8 mouse cellular contexts compared by ENCODE assay signal in genomic region chr11:98789219-98789807, GRCm38 (mm10). TPM values are rescaled to one million over a fixed set of nuclear protein-coding genes. Genes with fewer than 3 reads are reported as not detected.
DNase-seq lines count a peak whose midpoint lies in the region; ATAC-seq and TF ChIP-seq lines count a peak whose summit lies in the region.

No protein-coding gene starts in this region.

- no peaks in the 10 kb centered on the region for H3K9me3 ChIP-seq in heart, embryonic 14.5 days (ENCODE audit: control insufficient read depth, low read length)
- H3K9me3 ChIP-seq in MEL (replicated peaks; ENCODE audit: insufficient read depth, low read length) = no peaks in the 10 kb centered on the region
- H3K9me3 ChIP-seq in forebrain, embryonic 15.5 days = no peaks in the 10 kb centered on the region
- H3K9me3 ChIP-seq in liver, embryonic 11.5 days (ENCODE audit: control insufficient read depth, low read length) = no peaks in the 10 kb centered on the region
- H3K9me3 ChIP-seq in stomach, embryonic 14.5 days (ENCODE audit: control insufficient read depth, low read depth, low read length) = no peaks in the 10 kb centered on the region

- intact Hi-C loops in heart, postnatal 10 days (cut with DNase I) = no loop called here

- peak overlapping the region; percentile 50 to 66 for H3K4me3 ChIP-seq in heart, embryonic 14.5 days (ENCODE audit: control insufficient read depth in 1 of 2, insufficient read depth in 1 of 2, low read depth in 1 of 2, low read length in 2 of 2)
- H3K4me3 ChIP-seq in MEL (ENCODE audit: control insufficient read depth in 1 of 2, insufficient read depth in 1 of 2, low read depth in 2 of 2, low read length in 2 of 2) = peak overlapping the region; percentile 39 to 70
- H3K4me3 ChIP-seq in forebrain, embryonic 15.5 days = peak overlapping the region; percentile 49
- peak overlapping the region; percentile 63 for H3K4me3 ChIP-seq in liver, embryonic 11.5 days (ENCODE audit: low read depth, low read length)
- peak overlapping the region; percentile 42 for H3K4me3 ChIP-seq in stomach, embryonic 14.5 days (ENCODE audit: low read depth, low read length)

- H3K4me1 ChIP-seq in heart, embryonic 14.5 days (ENCODE audit: control insufficient read depth in 2 of 2, insufficient read depth in 2 of 2, low read length in 2 of 2) = peaks cover 28 to 42% of the 10 kb centered on the region in 2 experiments
- H3K4me1 ChIP-seq in MEL (ENCODE audit: control insufficient read depth in 1 of 2, insufficient read depth in 2 of 2, low read length in 2 of 2) = peaks cover 18 to 51% of the 10 kb centered on the region in 2 experiments
- peaks cover 57% of the 10 kb centered on the region for H3K4me1 ChIP-seq in forebrain, embryonic 15.5 days
- peaks cover 50% of the 10 kb centered on the region for H3K4me1 ChIP-seq in liver, embryonic 11.5 days (replicated peaks; ENCODE audit: control insufficient read depth, insufficient read depth, low read length)
- H3K4me1 ChIP-seq in stomach, embryonic 14.5 days (ENCODE audit: control insufficient read depth, insufficient read depth, low read length) = peaks cover 42% of the 10 kb centered on the region

- no peak for DNase-seq in heart, postnatal 10 days
- DNase-seq in MEL (ENCODE audit: low read depth, low spot score) = no peak
- DNase-seq in liver, embryonic 11.5 days (ENCODE audit: low spot score) = no peak
- no peak for DNase-seq in adrenal gland, postnatal 4 days (ENCODE audit: low spot score in 2 of 2)
- DNase-seq in embryo, embryonic 10.5 days (ENCODE audit: low spot score) = no peak

- peaks cover 6% of the 10 kb centered on the region for H3K79me2 ChIP-seq in MEL (ENCODE audit: control insufficient read depth, insufficient read depth, low read length, poor library complexity)

- 1% methylated on average over 25 of the region's 25 CpGs for WGBS in heart, embryonic 14.5 days
- WGBS in forebrain, embryonic 15.5 days = 2% methylated on average over 25 of the region's 25 CpGs
- WGBS in liver, embryonic 11.5 days = 2% methylated on average over 25 of the region's 25 CpGs
- under 1% methylated on average over 25 of the region's 25 CpGs for WGBS in stomach, embryonic 14.5 days

- H3K27ac ChIP-seq in heart, embryonic 14.5 days (replicated peaks in 1 of 2; ENCODE audit: control insufficient read depth in 1 of 2, insufficient read depth in 1 of 2, low read depth in 2 of 2, low read length in 2 of 2) = peak overlapping the region; percentile 83 to 98
- peak overlapping the region; percentile 87 for H3K27ac ChIP-seq in MEL (ENCODE audit: control insufficient read depth, low read depth, low read length)
- H3K27ac ChIP-seq in forebrain, embryonic 15.5 days (replicated peaks) = peak overlapping the region; percentile 52
- peak overlapping the region; percentile 73 for H3K27ac ChIP-seq in liver, embryonic 11.5 days (ENCODE audit: low read depth, low read length)
- H3K27ac ChIP-seq in stomach, embryonic 14.5 days (ENCODE audit: low read length) = peak overlapping the region; percentile 81; the same call in 1 of the 2 replicates

- ATAC-seq in heart, embryonic 14.5 days (ENCODE audit: insufficient number of reproducible peaks, insufficient read depth, low FRiP score, low read depth) = no peak
- ATAC-seq in forebrain, embryonic 15.5 days (replicated peaks) = 0 out of 2 replicates have a peak, but pooled peaks have one; percentile 14
- ATAC-seq in liver, embryonic 11.5 days (replicated peaks; ENCODE audit: low FRiP score) = peak; percentile 30; the same call in 1 of the 2 replicates
- no peak for ATAC-seq in stomach, embryonic 14.5 days (ENCODE audit: insufficient number of reproducible peaks, insufficient read depth, low FRiP score, low read depth)

- TF ChIP-seq POLR2A in MEL (IDR thresholded peaks at IDR 0.05; ENCODE audit: control insufficient read depth in 1 of 2, insufficient read depth in 1 of 2, low read depth in 1 of 2, low read length in 2 of 2, poor library complexity in 1 of 2) = peak in 1 of 2 experiments; percentile 5; a peak in 2 of 4 replicates

- H3K9ac ChIP-seq in heart, embryonic 14.5 days (ENCODE audit: low read length) = peak overlapping the region; percentile 78
- H3K9ac ChIP-seq in MEL (ENCODE audit: control insufficient read depth, low read depth, low read length, poor library complexity, severe bottlenecking) = peak overlapping the region; percentile 95
- peak overlapping the region; percentile 52 for H3K9ac ChIP-seq in forebrain, embryonic 15.5 days (replicated peaks)
- peak overlapping the region; percentile 77 for H3K9ac ChIP-seq in liver, embryonic 11.5 days (ENCODE audit: low read depth, low read length)
- peak overlapping the region; percentile 36 for H3K9ac ChIP-seq in stomach, embryonic 14.5 days (replicated peaks; ENCODE audit: low read depth, low read length)

- peak overlapping the region; percentile 84 for H3K4me2 ChIP-seq in heart, embryonic 14.5 days (ENCODE audit: low read length)
- peak overlapping the region; percentile 94 for H3K4me2 ChIP-seq in forebrain, embryonic 15.5 days (replicated peaks)
- H3K4me2 ChIP-seq in liver, embryonic 11.5 days = peak overlapping the region; percentile 94
- peak overlapping the region; percentile 97 for H3K4me2 ChIP-seq in stomach, embryonic 14.5 days (replicated peaks; ENCODE audit: low read depth, low read length)

- TF ChIP-seq EP300 in MEL (IDR thresholded peaks at IDR 0.05; ENCODE audit: low read depth in 1 of 2, low read length in 2 of 2) = no peak

- no peak for TF ChIP-seq RAD21 in MEL (IDR thresholded peaks at IDR 0.05; ENCODE audit: low read depth, low read length)

- H3K27me3 ChIP-seq in heart, embryonic 14.5 days (ENCODE audit: control insufficient read depth, insufficient read depth, low read length) = no peaks in the 10 kb centered on the region
- H3K27me3 ChIP-seq in MEL (ENCODE audit: control insufficient read depth in 1 of 2, insufficient read depth in 2 of 2, low read length in 2 of 2) = no peaks in the 10 kb centered on the region
- H3K27me3 ChIP-seq in forebrain, embryonic 15.5 days = no peaks in the 10 kb centered on the region
- H3K27me3 ChIP-seq in liver, embryonic 11.5 days (replicated peaks; ENCODE audit: control insufficient read depth, insufficient read depth, low read length) = no peaks in the 10 kb centered on the region
- H3K27me3 ChIP-seq in stomach, embryonic 14.5 days (ENCODE audit: control insufficient read depth, insufficient read depth, low read length) = no peaks in the 10 kb centered on the region

- H3K36me3 ChIP-seq in heart, embryonic 14.5 days (ENCODE audit: control insufficient read depth, insufficient read depth, low read length) = no peaks in the 10 kb centered on the region
- peaks cover 0 to 53% of the 10 kb centered on the region in 2 experiments; a peak in 2 of 4 replicates for H3K36me3 ChIP-seq in MEL (ENCODE audit: control insufficient read depth in 1 of 2, insufficient read depth in 2 of 2, low read length in 2 of 2)
- no peaks in the 10 kb centered on the region for H3K36me3 ChIP-seq in forebrain, embryonic 15.5 days
- no peaks in the 10 kb centered on the region for H3K36me3 ChIP-seq in liver, embryonic 11.5 days (ENCODE audit: control insufficient read depth, insufficient read depth, low read length)
- H3K36me3 ChIP-seq in stomach, embryonic 14.5 days (ENCODE audit: control insufficient read depth, insufficient read depth, low read length) = no peaks in the 10 kb centered on the region

- TF ChIP-seq CTCF in MEL (IDR thresholded peaks at IDR 0.05 in 2 of 3, conservative IDR thresholded peaks at IDR 0.05 in 1 of 3; ENCODE audit: control insufficient read depth in 1 of 3, insufficient read depth in 1 of 3, low read depth in 2 of 3, low read length in 3 of 3, poor library complexity in 1 of 3, severe bottlenecking in 1 of 3) = no peak

RNA-seq across cellular contexts. Expression of gene Msl1, which starts 6.0 kb away (rescaled TPM):
- 13.3 and 15.3 TPM in 2 replicates for polyA plus RNA-seq in heart, embryonic 14.5 days (2014; fragmentation: Nextera tagmentation; extraction: Ambion mirVana)
- 10 to 100 TPM; 70.3 to 83.4 TPM for total RNA-seq in heart, postnatal 10 days (2021)
- 35.0 and 37.1 TPM in 2 replicates for total RNA-seq in MEL (2012; rRNA removed)
- polyA plus RNA-seq in MEL (2012; ENCODE audit: insufficient read depth in 1 of 2, insufficient read length in 2 of 2, low read depth in 1 of 2, low replicate concordance in 2 of 2, missing spikeins in 1 of 2) = 10 to 100 TPM in 1 of 2 experiments, not detected in 1; 49.4 TPM
- polyA plus RNA-seq in forebrain, embryonic 15.5 days (2015; fragmentation: Nextera tagmentation; extraction: Ambion mirVana) = 30.2 and 31.7 TPM in 2 replicates
- 14.8 and 17.7 TPM in 2 replicates for polyA plus RNA-seq in liver, embryonic 11.5 days (2014; fragmentation: Nextera tagmentation; extraction: Ambion mirVana)
- 21.6 and 22.3 TPM in 2 replicates for polyA plus RNA-seq in stomach, embryonic 14.5 days (2014; fragmentation: Nextera tagmentation; extraction: Ambion mirVana)
- total RNA-seq in adrenal gland, postnatal 4 days (2021) = 100 to 1,000 TPM; 119 to 121 TPM

RNA-seq across cellular contexts. Expression of gene Nr1d1, which starts 14.2 kb away (rescaled TPM):
- 6.0 and 6.4 TPM in 2 replicates for polyA plus RNA-seq in heart, embryonic 14.5 days (2014; fragmentation: Nextera tagmentation; extraction: Ambion mirVana)
- total RNA-seq in heart, postnatal 10 days (2021) = 10 to 100 TPM; 31.1 to 32.7 TPM
- total RNA-seq in MEL (2012; rRNA removed) = 1.9 and 2.0 TPM in 2 replicates
- polyA plus RNA-seq in MEL (2012; ENCODE audit: insufficient read depth in 1 of 2, insufficient read length in 2 of 2, low read depth in 1 of 2, low replicate concordance in 2 of 2, missing spikeins in 1 of 2) = 1 to 10 TPM in 1 of 2 experiments, not detected in 1; 5.6 TPM
- polyA plus RNA-seq in forebrain, embryonic 15.5 days (2015; fragmentation: Nextera tagmentation; extraction: Ambion mirVana) = 3.6 TPM in 2 replicates
- 2.1 and 2.7 TPM in 2 replicates for polyA plus RNA-seq in liver, embryonic 11.5 days (2014; fragmentation: Nextera tagmentation; extraction: Ambion mirVana)
- 1.7 and 2.3 TPM in 2 replicates for polyA plus RNA-seq in stomach, embryonic 14.5 days (2014; fragmentation: Nextera tagmentation; extraction: Ambion mirVana)
- 100 to 1,000 TPM; 104 to 115 TPM for total RNA-seq in adrenal gland, postnatal 4 days (2021)

RNA-seq across cellular contexts. Expression of gene Casc3, which starts 15.4 kb away (rescaled TPM):
- 22.6 and 22.9 TPM in 2 replicates for polyA plus RNA-seq in heart, embryonic 14.5 days (2014; fragmentation: Nextera tagmentation; extraction: Ambion mirVana)
- 10 to 100 TPM; 29.0 to 29.7 TPM for total RNA-seq in heart, postnatal 10 days (2021)
- total RNA-seq in MEL (2012; rRNA removed) = 18.2 and 20.9 TPM in 2 replicates
- 10 to 100 TPM; 58.6 to 61.0 TPM for polyA plus RNA-seq in MEL (2012; ENCODE audit: insufficient read depth in 1 of 2, insufficient read length in 2 of 2, low read depth in 1 of 2, low replicate concordance in 2 of 2, missing spikeins in 1 of 2)
- polyA plus RNA-seq in forebrain, embryonic 15.5 days (2015; fragmentation: Nextera tagmentation; extraction: Ambion mirVana) = 53.5 and 53.9 TPM in 2 replicates
- polyA plus RNA-seq in liver, embryonic 11.5 days (2014; fragmentation: Nextera tagmentation; extraction: Ambion mirVana) = 34.8 and 35.6 TPM in 2 replicates
- polyA plus RNA-seq in stomach, embryonic 14.5 days (2014; fragmentation: Nextera tagmentation; extraction: Ambion mirVana) = 33.7 and 35.1 TPM in 2 replicates
- total RNA-seq in adrenal gland, postnatal 4 days (2021) = 10 to 100 TPM; 45.2 to 54.8 TPM

RNA-seq across cellular contexts. Expression of gene Rapgefl1, which starts 47.3 kb away (rescaled TPM):
- polyA plus RNA-seq in heart, embryonic 14.5 days (2014; fragmentation: Nextera tagmentation; extraction: Ambion mirVana) = 0.82 and 0.95 TPM in 2 replicates
- under 1 TPM; 0.79 to 0.87 TPM for total RNA-seq in heart, postnatal 10 days (2021)
- total RNA-seq in MEL (2012; rRNA removed) = 0.46 and 0.58 TPM in 2 replicates
- polyA plus RNA-seq in MEL (2012; ENCODE audit: insufficient read depth in 1 of 2, insufficient read length in 2 of 2, low read depth in 1 of 2, low replicate concordance in 2 of 2, missing spikeins in 1 of 2) = 1 to 10 TPM in 1 of 2 experiments, not detected in 1; 1.4 TPM
- polyA plus RNA-seq in forebrain, embryonic 15.5 days (2015; fragmentation: Nextera tagmentation; extraction: Ambion mirVana) = 4.2 and 5.8 TPM in 2 replicates
- polyA plus RNA-seq in liver, embryonic 11.5 days (2014; fragmentation: Nextera tagmentation; extraction: Ambion mirVana) = 0.39 and 0.55 TPM in 2 replicates
- 5.6 and 7.7 TPM in 2 replicates for polyA plus RNA-seq in stomach, embryonic 14.5 days (2014; fragmentation: Nextera tagmentation; extraction: Ambion mirVana)
- total RNA-seq in adrenal gland, postnatal 4 days (2021) = 1 to 10 TPM; 2.6 to 3.0 TPM

RNA-seq across cellular contexts. Expression of gene Thra, which starts 48.9 kb away (rescaled TPM):
- polyA plus RNA-seq in heart, embryonic 14.5 days (2014; fragmentation: Nextera tagmentation; extraction: Ambion mirVana) = 45.3 and 55.6 TPM in 2 replicates
- total RNA-seq in heart, postnatal 10 days (2021) = 100 to 1,000 TPM; 172 to 190 TPM
- total RNA-seq in MEL (2012; rRNA removed) = 22.0 and 29.6 TPM in 2 replicates
- 10 to 100 TPM in 1 of 2 experiments, not detected in 1; 50.9 TPM for polyA plus RNA-seq in MEL (2012; ENCODE audit: insufficient read depth in 1 of 2, insufficient read length in 2 of 2, low read depth in 1 of 2, low replicate concordance in 2 of 2, missing spikeins in 1 of 2)
- polyA plus RNA-seq in forebrain, embryonic 15.5 days (2015; fragmentation: Nextera tagmentation; extraction: Ambion mirVana) = 164 and 166 TPM in 2 replicates
- 26.6 and 31.6 TPM in 2 replicates for polyA plus RNA-seq in liver, embryonic 11.5 days (2014; fragmentation: Nextera tagmentation; extraction: Ambion mirVana)
- 61.4 and 62.9 TPM in 2 replicates for polyA plus RNA-seq in stomach, embryonic 14.5 days (2014; fragmentation: Nextera tagmentation; extraction: Ambion mirVana)
- total RNA-seq in adrenal gland, postnatal 4 days (2021) = 100 to 1,000 TPM; 181 to 195 TPM

Comparison
In these comparisons a context has a peak if more than half of its experiments do, and no peak if none do; other contexts are left out.
1. ATAC-seq: peak in forebrain, embryonic 15.5 days (single experiment) and liver, embryonic 11.5 days (single experiment); none in heart, embryonic 14.5 days (single experiment) and stomach, embryonic 14.5 days (single experiment).
2. H3K9ac ChIP-seq: peak in every context shown above with its lines; median percentile 95 in MEL; 78 in heart, embryonic 14.5 days; 77 in liver, embryonic 11.5 days; 52 in forebrain, embryonic 15.5 days; 36 in stomach, embryonic 14.5 days.
3. Peak in every context shown above with its lines, with median percentiles within 50 percentile points of each other: H3K27ac ChIP-seq, H3K4me2 ChIP-seq and H3K4me3 ChIP-seq.